Mouse (Mus musculus) kidney, postnatal 10 days (tissue): ENCODE measurements around the gene Serpinb2.

Experiments used
- DNase-seq: peaks from one replicate; pipeline ENCODE4 v3.0.0; 2021; ENCODE audit warnings: mixed read lengths

Gene Serpinb2

GRCm38 (mm10) chr1:107582900-107583299 lies 71.7 kb downstream of the Serpinb2 start:
- DNase-seq: no peak

- no peak for DNase-seq
Measured at GRCm38 (mm10) chr1:107583958-107584376, 72.7 kb downstream of the Serpinb2 start.

- DNase-seq: no peak
Measured at GRCm38 (mm10) chr1:107584932-107585331, 73.7 kb downstream of the Serpinb2 start.
